Mouse (Mus musculus): Measurements from ENCODE around the gene Pax5. TPM values are rescaled to one million over a fixed set of nuclear protein-coding genes. Genes with fewer than 3 reads are reported as not detected.

Pax5 gene
- polyA plus RNA-seq, 1 experiment from 2014 or later, result not detected

GRCm38 (mm10) chr4:44635618-44636017 lies 74.7 kb downstream of the Pax5 start:
- no peaks in the 10 kb centered on the region for H3K36me3 ChIP-seq (ENCODE audit: insufficient read depth, low read length)
- no peak overlapping the region for H3K27ac ChIP-seq (ENCODE audit: low read length)
- 79% methylated on average over 3 of the region's 3 CpGs for WGBS
- H3K4me3 ChIP-seq (ENCODE audit: low read length), result no peak overlapping the region
- H3K4me1 ChIP-seq (ENCODE audit: insufficient read depth, low read length), result peaks cover 7% of the 10 kb centered on the region; the same call in 1 of the 2 replicates
- peaks cover 6% of the 10 kb centered on the region for H3K27me3 ChIP-seq (ENCODE audit: insufficient read depth, low read length)
- peaks cover 5% of the 10 kb centered on the region; the same call in 1 of the 2 replicates for H3K9me3 ChIP-seq (ENCODE audit: low read length)
- H3K9ac ChIP-seq (replicated peaks; ENCODE audit: low read length), result no peak overlapping the region
- ATAC-seq (ENCODE audit: low FRiP score, low TSS enrichment), result no peak
- no peak overlapping the region for H3K4me2 ChIP-seq (replicated peaks; ENCODE audit: low read depth, low read length)

DNA sequence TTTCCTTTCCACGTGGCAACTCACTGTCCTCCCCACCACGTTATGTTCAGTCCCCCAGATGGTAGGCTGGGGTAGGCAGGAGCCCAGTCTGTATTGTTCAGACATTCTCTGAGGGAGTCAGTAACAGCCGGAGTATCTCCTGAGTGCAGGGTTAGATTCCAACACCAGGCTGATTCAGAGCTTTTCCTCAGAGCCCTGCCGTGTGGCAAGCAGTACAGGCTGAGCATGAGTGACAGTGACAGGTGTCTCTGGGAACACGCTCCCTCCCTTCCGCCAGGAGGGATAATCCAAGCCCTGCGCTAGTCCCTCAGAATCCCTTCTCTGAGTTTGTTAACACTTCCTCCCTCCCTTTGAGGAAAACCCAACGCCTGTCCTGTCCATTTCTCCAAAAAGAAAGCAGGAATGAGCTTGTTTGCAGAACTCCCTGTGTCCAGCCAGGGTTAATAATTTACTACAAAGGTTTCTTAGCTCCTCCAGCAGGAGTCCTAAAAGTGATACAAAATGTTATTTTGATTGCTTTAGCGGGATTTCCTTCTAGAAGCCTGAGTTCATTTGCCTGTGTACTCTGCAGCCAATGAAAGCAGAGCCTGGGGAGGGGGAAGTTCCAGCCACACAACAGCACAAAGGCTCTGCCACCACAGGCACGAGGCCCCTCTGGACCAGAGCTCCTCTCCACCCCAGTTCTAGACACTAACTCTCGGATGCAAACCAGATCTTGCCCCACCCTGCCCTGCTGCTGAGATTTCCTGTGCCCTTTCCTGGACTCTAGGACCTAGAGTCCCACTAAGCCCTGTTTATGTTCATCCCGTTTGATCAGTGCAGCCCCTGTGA lies 76.4 kb downstream of the Pax5 start:
- peak; percentile 57 for ATAC-seq (ENCODE audit: low FRiP score, low TSS enrichment)
- 10% methylated on average over 12 of the region's 12 CpGs for WGBS
- peaks cover 6% of the 10 kb centered on the region for H3K27me3 ChIP-seq (ENCODE audit: insufficient read depth, low read length)

DNA sequence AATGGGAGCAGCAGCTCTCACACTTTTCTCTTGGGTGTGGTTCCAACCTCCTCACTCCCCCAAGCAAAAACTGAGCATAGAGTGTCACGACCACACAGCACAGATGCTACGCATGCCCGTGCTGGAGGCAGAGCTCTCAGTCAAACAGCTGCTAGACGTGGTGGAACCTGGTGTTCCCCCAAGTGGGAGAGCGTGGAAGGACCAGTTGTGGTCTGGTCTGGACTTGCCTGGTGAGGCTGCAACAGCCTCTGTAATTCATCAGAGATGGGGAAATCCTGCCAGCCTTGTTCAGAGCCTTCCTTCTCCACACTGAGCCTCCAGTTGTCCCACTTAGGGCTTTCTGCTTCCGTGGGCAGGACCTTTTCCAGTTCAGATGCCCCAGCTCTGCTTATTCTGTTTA lies 80.2 kb downstream of the Pax5 start:
- no peak overlapping the region for H3K9ac ChIP-seq (replicated peaks; ENCODE audit: low read length)
- 58% methylated on average over 6 of the region's 6 CpGs for WGBS
- no peak overlapping the region for H3K4me2 ChIP-seq (replicated peaks; ENCODE audit: low read depth, low read length)
- no peak overlapping the region for H3K27ac ChIP-seq (ENCODE audit: low read length)
- H3K27me3 ChIP-seq (ENCODE audit: insufficient read depth, low read length), result peaks cover 4% of the 10 kb centered on the region
- peaks cover 7% of the 10 kb centered on the region; the same call in 1 of the 2 replicates for H3K4me1 ChIP-seq (ENCODE audit: insufficient read depth, low read length)
- H3K4me3 ChIP-seq (ENCODE audit: low read length), result no peak overlapping the region
- ATAC-seq (ENCODE audit: low FRiP score, low TSS enrichment), result no peak
- H3K9me3 ChIP-seq (ENCODE audit: low read length), result no peaks in the 10 kb centered on the region
- H3K36me3 ChIP-seq (ENCODE audit: insufficient read depth, low read length), result no peaks in the 10 kb centered on the region

More for the DNA sequence above, 76.4 kb downstream of the Pax5 start:
- H3K9me3 ChIP-seq (ENCODE audit: low read length), result peaks cover 5% of the 10 kb centered on the region; the same call in 1 of the 2 replicates
- no peak overlapping the region for H3K9ac ChIP-seq (replicated peaks; ENCODE audit: low read length)
- no peak overlapping the region for H3K4me3 ChIP-seq (ENCODE audit: low read length)
- no peak overlapping the region for H3K27ac ChIP-seq (ENCODE audit: low read length)
- peaks cover 7% of the 10 kb centered on the region; the same call in 1 of the 2 replicates for H3K4me1 ChIP-seq (ENCODE audit: insufficient read depth, low read length)
- H3K4me2 ChIP-seq (replicated peaks; ENCODE audit: low read depth, low read length), result peak overlapping the region; percentile 30
- H3K36me3 ChIP-seq (ENCODE audit: insufficient read depth, low read length), result no peaks in the 10 kb centered on the region

GRCm38 (mm10) chr4:44627890-44628289 lies 82.4 kb downstream of the Pax5 start:
- H3K36me3 ChIP-seq (ENCODE audit: insufficient read depth, low read length), result no peaks in the 10 kb centered on the region
- H3K27me3 ChIP-seq (ENCODE audit: insufficient read depth, low read length), result peaks cover 4% of the 10 kb centered on the region
- no peak for ATAC-seq (ENCODE audit: low FRiP score, low TSS enrichment)
- H3K4me2 ChIP-seq (replicated peaks; ENCODE audit: low read depth, low read length), result no peak overlapping the region
- H3K27ac ChIP-seq (ENCODE audit: low read length), result no peak overlapping the region
- no peak overlapping the region for H3K4me3 ChIP-seq (ENCODE audit: low read length)
- no peaks in the 10 kb centered on the region for H3K4me1 ChIP-seq (ENCODE audit: insufficient read depth, low read length)
- no peaks in the 10 kb centered on the region for H3K9me3 ChIP-seq (ENCODE audit: low read length)
- no peak overlapping the region for H3K9ac ChIP-seq (replicated peaks; ENCODE audit: low read length)

DNA sequence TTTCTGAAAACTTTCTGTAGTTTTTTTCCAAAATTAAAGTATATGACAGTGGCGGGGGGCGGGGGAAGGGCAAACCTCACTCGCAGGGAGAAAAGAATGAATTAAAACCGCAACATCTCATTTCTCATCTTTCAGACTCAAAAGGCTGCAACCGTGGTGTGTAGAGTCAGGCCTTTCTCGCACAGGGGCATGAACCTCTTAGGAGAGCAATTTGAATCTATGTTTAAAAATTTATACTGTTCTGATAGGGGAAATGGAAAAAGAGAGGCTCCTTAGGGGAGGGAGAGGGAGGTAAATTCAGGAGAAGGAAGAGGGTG lies 85.2 kb downstream of the Pax5 start:
- 94% methylated on average over 6 of the region's 6 CpGs for WGBS

DNA sequence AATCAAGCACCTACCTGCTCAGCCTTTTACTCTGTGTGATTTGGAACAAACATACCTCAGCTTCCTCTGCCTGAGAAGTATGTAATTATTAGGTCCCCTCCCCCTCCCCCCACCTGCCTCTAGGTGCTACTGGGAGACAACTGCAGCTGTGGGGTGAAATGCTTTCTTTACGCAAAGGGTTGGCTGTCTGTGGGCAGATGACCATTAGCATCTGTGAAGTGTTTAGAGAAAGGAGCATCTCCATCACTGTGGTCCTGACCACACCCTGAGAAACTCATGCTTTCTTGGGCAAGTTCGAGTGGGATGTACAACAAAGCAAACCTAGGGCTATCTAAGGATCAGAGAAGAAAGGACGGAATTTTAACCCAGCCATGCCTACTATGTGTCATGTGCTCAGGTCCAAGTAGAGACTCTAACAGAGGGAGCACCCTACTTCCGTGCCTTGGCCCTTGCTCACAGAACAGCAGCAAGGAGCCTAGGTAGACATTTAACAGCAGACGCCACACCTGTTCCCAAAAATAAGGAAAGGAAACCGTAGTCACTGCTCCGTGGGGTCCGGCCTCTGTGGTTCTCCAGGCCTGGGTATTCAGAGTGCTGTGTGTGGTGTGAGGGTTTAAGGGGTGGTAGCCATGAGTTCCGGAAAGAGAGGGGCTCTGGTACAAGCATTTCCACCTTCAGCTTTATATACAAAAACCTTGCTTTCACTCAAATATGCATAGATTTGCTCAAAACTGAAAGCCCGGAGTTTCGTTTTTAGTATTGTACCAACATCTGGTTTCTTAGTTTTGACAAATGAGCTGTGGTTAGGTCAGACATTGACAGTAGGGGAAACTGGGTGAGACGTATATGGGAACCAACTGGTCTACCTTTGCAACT lies 85.8 kb downstream of the Pax5 start:
- ATAC-seq (ENCODE audit: low FRiP score, low TSS enrichment), result no peak
- no peaks in the 10 kb centered on the region for H3K4me1 ChIP-seq (ENCODE audit: insufficient read depth, low read length)
- peaks cover 12% of the 10 kb centered on the region; the same call in 1 of the 2 replicates for H3K27me3 ChIP-seq (ENCODE audit: insufficient read depth, low read length)
- H3K4me3 ChIP-seq (ENCODE audit: low read length), result no peak overlapping the region
- WGBS, result 88% methylated on average over 12 of the region's 12 CpGs
- no peak overlapping the region for H3K9ac ChIP-seq (replicated peaks; ENCODE audit: low read length)
- peaks cover 5% of the 10 kb centered on the region; the same call in 1 of the 2 replicates for H3K9me3 ChIP-seq (ENCODE audit: low read length)
- H3K4me2 ChIP-seq (replicated peaks; ENCODE audit: low read depth, low read length), result no peak overlapping the region
- H3K36me3 ChIP-seq (ENCODE audit: insufficient read depth, low read length), result no peaks in the 10 kb centered on the region
- H3K27ac ChIP-seq (ENCODE audit: low read length), result no peak overlapping the region

More for the DNA sequence above, 85.2 kb downstream of the Pax5 start:
- ATAC-seq (ENCODE audit: low FRiP score, low TSS enrichment), result no peak
- Histone ChIP-seq H3K9ac (replicated peaks; ENCODE audit: low read length) (no peak overlapping the region), H3K9me3 (ENCODE audit: low read length) (peaks cover 5% of the 10 kb centered on the region; the same call in 1 of the 2 replicates), H3K4me1 (ENCODE audit: insufficient read depth, low read length) (no peaks in the 10 kb centered on the region), H3K4me2 (replicated peaks; ENCODE audit: low read depth, low read length) (no peak overlapping the region), H3K36me3 (ENCODE audit: insufficient read depth, low read length) (no peaks in the 10 kb centered on the region), H3K27ac (ENCODE audit: low read length) (no peak overlapping the region), H3K27me3 (ENCODE audit: insufficient read depth, low read length) (peaks cover 12% of the 10 kb centered on the region; the same call in 1 of the 2 replicates), H3K4me3 (ENCODE audit: low read length) (no peak overlapping the region)

GRCm38 (mm10) chr4:44623435-44623727 lies 86.9 kb downstream of the Pax5 start:
- no peak overlapping the region for H3K4me3 ChIP-seq (ENCODE audit: low read length)
- H3K36me3 ChIP-seq (ENCODE audit: insufficient read depth, low read length), result no peaks in the 10 kb centered on the region
- no peak overlapping the region for H3K9ac ChIP-seq (replicated peaks; ENCODE audit: low read length)
- 49% methylated on average over 5 of the region's 5 CpGs for WGBS
- ATAC-seq (ENCODE audit: low FRiP score, low TSS enrichment), result no peak
- H3K27ac ChIP-seq (ENCODE audit: low read length), result no peak overlapping the region
- no peak overlapping the region for H3K4me2 ChIP-seq (replicated peaks; ENCODE audit: low read depth, low read length)
- H3K9me3 ChIP-seq (ENCODE audit: low read length), result peaks cover 5% of the 10 kb centered on the region; the same call in 1 of the 2 replicates
- H3K4me1 ChIP-seq (ENCODE audit: insufficient read depth, low read length), result no peaks in the 10 kb centered on the region
- H3K27me3 ChIP-seq (ENCODE audit: insufficient read depth, low read length), result peaks cover 12% of the 10 kb centered on the region; the same call in 1 of the 2 replicates

- Histone ChIP-seq H3K4me1 (ENCODE audit: insufficient read depth, low read length) (no peaks in the 10 kb centered on the region), H3K9ac (replicated peaks; ENCODE audit: low read length) (no peak overlapping the region), H3K36me3 (ENCODE audit: insufficient read depth, low read length) (no peaks in the 10 kb centered on the region), H3K9me3 (ENCODE audit: low read length) (peaks cover 5% of the 10 kb centered on the region; the same call in 1 of the 2 replicates), H3K27me3 (ENCODE audit: insufficient read depth, low read length) (peaks cover 12% of the 10 kb centered on the region; the same call in 1 of the 2 replicates), H3K27ac (ENCODE audit: low read length) (no peak overlapping the region), H3K4me3 (ENCODE audit: low read length) (no peak overlapping the region), H3K4me2 (replicated peaks; ENCODE audit: low read depth, low read length) (no peak overlapping the region)
- WGBS, result 48% methylated on average over 17 of the region's 17 CpGs
- ATAC-seq (ENCODE audit: low FRiP score, low TSS enrichment), result no peak
Observed at GRCm38 (mm10) chr4:44622682-44623434, 87.4 kb downstream of the Pax5 start.

GRCm38 (mm10) chr4:44620241-44620640 lies 90.0 kb downstream of the Pax5 start:
- Histone ChIP-seq H3K9me3 (ENCODE audit: low read length) (peaks cover 5% of the 10 kb centered on the region; the same call in 1 of the 2 replicates), H3K27me3 (ENCODE audit: insufficient read depth, low read length) (peaks cover 12% of the 10 kb centered on the region; the same call in 1 of the 2 replicates), H3K4me1 (ENCODE audit: insufficient read depth, low read length) (no peaks in the 10 kb centered on the region), H3K36me3 (ENCODE audit: insufficient read depth, low read length) (no peaks in the 10 kb centered on the region), H3K27ac (ENCODE audit: low read length) (no peak overlapping the region), H3K4me2 (replicated peaks; ENCODE audit: low read depth, low read length) (no peak overlapping the region), H3K9ac (replicated peaks; ENCODE audit: low read length) (no peak overlapping the region), H3K4me3 (ENCODE audit: low read length) (no peak overlapping the region)
- no peak for ATAC-seq (ENCODE audit: low FRiP score, low TSS enrichment)
- WGBS, result 97% methylated on average over 5 of the region's 5 CpGs
